Mouse (Mus musculus) left cerebral cortex, adult 8-10 months (tissue): ENCODE results near the gene Nhlrc3. TPM values are rescaled to one million over a fixed set of nuclear protein-coding genes. Genes with fewer than 3 reads are reported as not detected.

ENCODE experiments used
- DNase-seq, 2 experiments: peaks; one replicate each; pipeline ENCODE4 v3.0.0; 2022; ENCODE audit warnings: low spot score in 2 of 2
- total RNA-seq, 4 experiments: library from RNA; stranded (reverse); gene quantifications; 2 replicates each; pipeline ENCODE4 v1.2.4; 2022

Gene Nhlrc3
- 10 to 100 TPM in 3 of 4 experiments, 1 to 10 TPM in 1; 9.6 to 12.8 (median 12.1) TPM for total RNA-seq

- DNase-seq: peak; percentile 96
Observed at GRCm38 (mm10) chr3:53463046-53463764, at the start of gene Nhlrc3, which contains the start of gene Proser1. Gene Nhlrc3 (minus strand): TSS chr3:53463332. Gene Proser1 (plus strand): TSS chr3:53463666.

GRCm38 (mm10) chr3:53502428-53502827 is 39.3 kb upstream of the Nhlrc3 start:
- no peak for DNase-seq

GRCm38 (mm10) chr3:53498351-53498905 is 35.3 kb upstream of the Nhlrc3 start:
- DNase-seq: no peak

GRCm38 (mm10) chr3:53488353-53488752 is 25.2 kb upstream of the Nhlrc3 start, which contains the start of gene Stoml3:
Gene Stoml3 (plus strand): TSS chr3:53488653.
- DNase-seq: no peak

GRCm38 (mm10) chr3:53486996-53487576 is 24.0 kb upstream of the Nhlrc3 start:
- no peak for DNase-seq

GRCm38 (mm10) chr3:53486561-53486960 is 23.4 kb upstream of the Nhlrc3 start:
- no peak for DNase-seq

- DNase-seq: no peak
Observed at GRCm38 (mm10) chr3:53483414-53484059, 20.4 kb upstream of the Nhlrc3 start.

GRCm38 (mm10) chr3:53478419-53479046 is 15.4 kb upstream of the Nhlrc3 start:
- DNase-seq: no peak

- no peak for DNase-seq
Observed at GRCm38 (mm10) chr3:53477468-53477867, 14.3 kb upstream of the Nhlrc3 start.

- no peak for DNase-seq
Observed at GRCm38 (mm10) chr3:53475889-53476288, 12.8 kb upstream of the Nhlrc3 start.

GRCm38 (mm10) chr3:53474179-53474578 is 11.0 kb upstream of the Nhlrc3 start:
- DNase-seq: no peak

GRCm38 (mm10) chr3:53472061-53472460 is 8.9 kb upstream of the Nhlrc3 start:
- DNase-seq: no peak

GRCm38 (mm10) chr3:53469650-53470049 is 6.5 kb upstream of the Nhlrc3 start:
- no peak for DNase-seq

- DNase-seq: no peak
Observed at GRCm38 (mm10) chr3:53467356-53467755, 4.2 kb upstream of the Nhlrc3 start.

- no peak for DNase-seq
Observed at GRCm38 (mm10) chr3:53466481-53466880, 3.3 kb upstream of the Nhlrc3 start.

GRCm38 (mm10) chr3:53465330-53465729 is 2.2 kb upstream of the Nhlrc3 start:
- DNase-seq: no peak

- DNase-seq: no peak
Observed at GRCm38 (mm10) chr3:53464146-53464698, 1.1 kb upstream of the Nhlrc3 start.

GRCm38 (mm10) chr3:53463765-53464114 is 608 bp upstream of the Nhlrc3 start:
- DNase-seq: no peak

- DNase-seq: no peak
Observed at GRCm38 (mm10) chr3:53462701-53463045, 459 bp downstream of the Nhlrc3 start.

GRCm38 (mm10) chr3:53460106-53460505 is 3.0 kb downstream of the Nhlrc3 start:
- DNase-seq: no peak

- no peak for DNase-seq
Observed at GRCm38 (mm10) chr3:53457750-53458149, 5.4 kb downstream of the Nhlrc3 start.

- DNase-seq: no peak
Observed at GRCm38 (mm10) chr3:53454984-53455383, 8.1 kb downstream of the Nhlrc3 start.
